Mouse (Mus musculus) cerebellum, postnatal 14 days (tissue): Measurements from ENCODE around the gene Chpf.
A peak's percentile ranks its signal among the peaks of the same experiment; 100 is the strongest.

Experiments used
- DNase-seq, 2 experiments: peaks; one replicate each; pipeline ENCODE4 v3.0.0; 2021; ENCODE audit warnings: mixed read lengths in 2 of 2

Chpf gene

DNA sequence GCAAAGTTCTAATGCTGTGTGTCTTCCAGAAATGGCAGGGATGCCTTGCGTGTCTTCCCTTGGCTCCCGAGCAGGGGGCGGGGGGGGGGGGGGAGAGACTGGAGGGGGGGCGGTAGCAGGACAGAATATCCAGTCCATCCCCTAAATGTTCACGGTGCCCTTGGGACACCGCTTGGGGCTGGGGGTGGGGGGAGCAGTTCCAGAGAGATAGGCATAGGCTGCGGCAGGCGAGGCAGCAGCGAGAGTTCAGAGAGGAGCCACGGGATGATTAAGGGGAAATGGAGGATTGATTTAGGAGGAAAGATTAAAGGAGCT, 21.4 kb downstream of the Chpf start:
- no peak for DNase-seq

- peak in 1 of 2 experiments; percentile 79 for DNase-seq
Measured at GRCm38 (mm10) chr1:75456746-75457564, 22.2 kb downstream of the Chpf start.

- no peak for DNase-seq
Measured at GRCm38 (mm10) chr1:75455948-75456347, 23.2 kb downstream of the Chpf start.

DNA sequence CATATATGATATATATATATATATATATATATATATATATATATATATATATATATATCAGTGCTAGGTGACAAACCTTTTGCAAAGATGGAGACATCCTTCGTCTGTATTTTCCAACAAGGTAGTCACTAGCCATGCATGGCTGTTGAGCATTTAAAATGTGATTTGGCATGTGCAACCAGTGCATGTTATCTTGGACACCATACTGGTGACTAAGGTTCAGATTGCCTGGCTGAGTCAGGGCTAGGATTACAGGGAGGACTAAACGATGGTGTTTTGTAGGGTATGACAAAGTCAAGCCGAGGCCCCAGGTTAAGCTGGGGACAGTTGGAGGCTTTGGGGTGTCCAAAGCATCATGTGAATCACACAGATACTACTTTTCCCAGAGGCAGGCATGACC, 23.7 kb downstream of the Chpf start:
- no peak for DNase-seq

DNA sequence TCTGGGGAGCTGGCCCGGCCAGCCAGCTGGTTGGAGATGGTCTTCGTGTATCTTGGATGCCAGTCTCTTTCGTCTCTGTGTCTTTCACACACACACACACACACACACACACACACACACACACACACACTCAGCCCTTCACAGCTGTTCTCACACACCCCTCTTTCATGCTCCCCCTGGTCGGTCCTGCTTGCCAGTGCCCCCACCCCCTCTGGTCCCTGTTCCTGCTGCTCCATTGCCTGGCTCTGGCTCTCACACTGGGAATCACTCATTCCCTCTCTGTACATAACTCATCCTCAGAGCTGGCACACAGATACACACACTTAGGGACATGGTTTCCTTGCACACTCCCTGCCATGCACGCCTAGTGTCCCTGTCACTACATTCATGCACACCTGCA, 27.2 kb downstream of the Chpf start:
- no peak for DNase-seq

GRCm38 (mm10) chr1:75450314-75451005, 28.6 kb downstream of the Chpf start, which contains the start of gene Asic4:
Gene Asic4, plus strand, starts transcription at chr1:75450436.
- DNase-seq: peak in 1 of 2 experiments; percentile 16

DNA sequence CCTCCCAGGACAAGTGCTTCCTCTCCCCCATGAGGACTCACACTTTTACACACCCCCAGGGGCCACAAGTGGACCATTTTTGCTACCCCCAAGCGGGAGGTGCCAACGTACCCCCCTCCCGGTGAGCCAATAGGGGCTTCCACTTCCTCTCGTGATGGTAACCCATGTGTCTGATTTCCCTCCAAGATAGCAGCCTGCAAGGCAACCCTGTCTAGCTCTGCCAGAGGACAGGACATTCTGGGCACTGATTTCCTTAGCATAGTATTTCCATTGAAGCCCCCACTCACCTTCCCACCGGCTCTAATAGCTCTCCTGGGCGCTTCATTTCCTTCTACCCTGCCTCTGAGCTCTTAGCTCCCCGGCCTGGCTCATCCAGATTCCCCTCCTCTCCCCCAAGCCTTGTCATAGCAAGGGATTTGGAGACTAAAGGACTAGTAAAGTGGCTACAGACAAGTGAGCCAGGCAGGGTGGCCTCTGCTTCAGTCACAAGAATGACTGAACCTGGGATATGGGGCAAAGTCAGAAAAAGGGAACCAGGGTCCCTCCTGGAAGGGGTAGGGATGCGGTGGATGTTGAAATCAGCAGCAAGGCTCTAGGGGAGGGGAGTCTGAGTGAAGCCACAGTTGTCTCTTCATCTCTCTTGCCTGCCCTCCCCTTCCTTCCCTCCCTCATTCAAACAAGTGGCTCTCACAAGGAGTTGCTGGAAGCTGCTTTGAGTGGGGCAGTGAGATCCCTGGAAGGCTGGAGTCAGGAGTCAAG, 29.6 kb downstream of the Chpf start:
- no peak for DNase-seq

DNA sequence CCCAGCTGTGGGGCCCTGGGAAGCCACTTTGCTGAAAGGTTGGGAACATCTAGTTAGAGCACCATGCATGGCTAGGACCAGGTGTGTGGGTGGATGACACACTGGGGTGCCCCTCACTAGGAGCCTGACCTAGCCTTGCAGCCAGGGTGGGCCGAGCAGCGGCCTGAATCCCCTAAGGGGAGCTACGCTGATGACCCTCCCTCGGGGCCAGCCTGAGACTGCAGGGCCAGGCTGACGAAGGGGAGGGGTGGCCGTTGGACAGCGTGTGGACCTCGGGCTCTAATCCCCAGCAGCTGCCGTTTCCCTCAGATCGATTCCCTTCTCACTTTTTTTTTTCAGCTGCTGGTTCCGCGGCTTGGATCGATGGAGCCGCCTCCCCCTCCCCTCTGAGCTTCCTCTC, 30.2 kb downstream of the Chpf start:
- DNase-seq: peak in 1 of 2 experiments; percentile 17

- peak in 1 of 2 experiments; percentile 22 for DNase-seq
Measured at GRCm38 (mm10) chr1:75448052-75448431, 31.1 kb downstream of the Chpf start.

GRCm38 (mm10) chr1:75447265-75448051, 31.6 kb downstream of the Chpf start:
- peak in 1 of 2 experiments; percentile 36 for DNase-seq

- peak; percentile 39 to 51 for DNase-seq
Measured at GRCm38 (mm10) chr1:75446656-75447055, 32.5 kb downstream of the Chpf start.

DNA sequence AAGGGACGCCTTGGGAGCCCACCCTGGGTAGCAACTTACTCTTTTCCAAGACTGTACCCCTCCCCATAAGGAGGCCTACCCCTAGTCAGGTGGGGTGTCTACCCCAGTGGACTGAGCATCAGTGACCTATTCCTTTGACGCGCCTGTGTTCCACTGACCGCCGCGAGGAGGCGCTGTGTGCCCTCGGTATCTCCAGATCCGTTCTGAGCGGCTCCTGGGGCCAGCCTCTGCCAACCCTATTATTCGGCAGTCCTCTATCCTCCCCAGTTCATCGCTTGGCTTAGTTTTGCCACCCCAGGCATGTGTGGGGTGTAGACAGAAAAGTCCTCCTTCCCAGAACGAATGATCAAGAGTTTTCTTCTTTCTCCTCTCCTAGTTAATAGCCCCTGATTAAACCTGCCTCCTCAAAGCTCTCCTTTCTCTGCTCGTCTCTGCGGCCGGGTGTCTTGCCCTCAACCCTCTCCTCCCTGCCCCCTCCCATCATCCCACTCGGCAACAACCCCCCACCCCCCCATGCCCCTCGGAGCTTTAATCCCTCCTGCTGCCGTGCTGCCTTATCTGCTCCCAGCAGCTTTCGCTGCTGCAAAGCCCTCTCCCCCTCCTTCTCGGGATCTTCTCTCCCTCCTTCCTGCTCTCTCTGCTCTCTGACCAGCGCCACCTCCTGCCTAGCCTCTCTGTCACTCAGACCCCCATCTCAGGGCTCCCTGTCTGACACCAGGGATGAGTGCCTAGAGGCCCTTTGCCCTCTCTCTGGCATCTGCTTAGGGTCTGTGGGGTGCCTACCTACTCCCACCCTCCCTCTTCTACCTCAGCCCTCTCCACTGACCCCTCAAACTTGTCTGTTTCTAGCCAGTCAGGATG, 33.1 kb downstream of the Chpf start:
- DNase-seq: peak; percentile 88 to 94

DNA sequence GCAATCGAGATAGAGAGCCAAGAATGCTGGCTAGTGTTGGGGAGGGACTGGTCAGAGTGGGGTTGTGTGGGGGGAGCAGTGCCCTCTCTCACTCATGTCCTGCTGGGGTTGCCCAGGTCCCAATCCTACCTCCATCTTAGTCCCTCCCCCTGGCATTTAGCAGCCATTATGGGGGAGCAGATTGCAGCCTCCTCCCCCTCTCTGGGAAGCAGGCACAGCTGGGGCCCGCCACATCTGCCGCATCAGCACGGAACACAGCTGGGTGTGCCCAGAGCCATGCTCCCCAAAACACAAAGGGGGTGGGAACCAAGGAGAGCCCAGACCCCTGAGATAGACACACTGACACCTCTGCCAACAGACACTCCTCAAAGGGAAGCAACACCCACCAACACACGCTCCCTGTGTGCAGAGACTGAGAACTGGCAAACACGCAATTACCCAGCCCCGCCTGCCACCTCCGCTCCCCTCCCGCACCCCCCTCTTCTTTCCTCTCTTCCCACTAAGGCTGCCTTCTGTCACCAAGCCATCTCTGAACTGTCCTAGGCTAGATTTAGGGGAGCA, 33.9 kb downstream of the Chpf start:
- peak; percentile 59 for DNase-seq

- DNase-seq: peak; percentile 43 to 51
Measured at GRCm38 (mm10) chr1:75444208-75444607, 34.9 kb downstream of the Chpf start.

GRCm38 (mm10) chr1:75443247-75444024, 35.7 kb downstream of the Chpf start:
- DNase-seq: peak; percentile 76 to 83

- peak; percentile 79 to 91 for DNase-seq
Measured at GRCm38 (mm10) chr1:75442811-75443210, 36.3 kb downstream of the Chpf start.

DNA sequence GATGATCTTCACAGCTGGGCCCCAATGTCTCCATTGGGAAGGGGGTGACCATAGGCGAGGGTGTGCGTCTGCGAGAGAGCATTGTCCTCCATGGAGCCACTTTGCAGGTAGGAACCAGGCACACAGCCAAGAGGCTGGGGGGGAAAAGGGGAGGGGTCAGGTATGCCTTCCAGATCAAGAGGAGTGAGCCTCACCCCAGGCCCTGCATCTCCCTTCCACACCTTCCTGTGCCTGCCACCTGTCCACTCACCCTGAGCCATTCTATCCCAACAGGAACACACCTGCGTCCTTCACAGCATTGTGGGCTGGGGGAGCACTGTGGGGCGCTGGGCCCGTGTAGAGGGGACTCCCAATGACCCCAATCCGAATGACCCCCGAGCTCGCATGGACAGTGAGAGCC, 36.9 kb downstream of the Chpf start:
- peak; percentile 62 to 75 for DNase-seq

DNA sequence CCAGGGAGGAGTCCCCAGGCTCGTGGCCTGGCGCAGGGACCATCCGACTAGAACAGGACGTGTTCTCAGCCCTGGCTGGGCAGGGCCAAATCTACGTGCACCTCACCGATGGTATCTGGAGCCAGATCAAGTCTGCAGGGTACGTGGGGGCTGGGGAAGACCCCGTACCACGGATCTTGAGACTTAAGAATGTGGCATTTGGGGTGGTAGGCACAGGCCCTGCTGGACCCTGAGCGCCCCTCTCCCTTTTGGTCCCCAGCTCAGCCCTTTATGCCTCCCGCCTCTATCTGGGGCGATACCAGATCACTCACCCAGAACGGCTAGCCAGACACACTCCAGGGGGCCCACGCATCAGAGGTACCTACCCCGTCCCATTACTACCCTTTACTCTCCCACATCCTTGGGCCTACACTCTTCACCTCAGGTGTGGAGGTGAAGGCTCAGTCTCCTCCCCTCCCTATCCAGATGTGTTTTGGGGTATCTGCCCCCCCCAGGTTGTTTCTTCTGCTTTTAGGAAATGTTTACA, 37.6 kb downstream of the Chpf start:
- peak; percentile 43 to 54 for DNase-seq

GRCm38 (mm10) chr1:75440661-75441060, 38.4 kb downstream of the Chpf start:
- peak; percentile 69 to 79 for DNase-seq

- DNase-seq: no peak
Measured at GRCm38 (mm10) chr1:75438782-75439181, 40.3 kb downstream of the Chpf start.
